Mouse (Mus musculus) neural tube, embryonic 14.5 days (tissue): ENCODE measurements at regions not wholly inside any gene's neighbourhood (a gene's known extent, or its start where the extent isn't known, plus 50 kb on each side); places are given as distances from the start of the nearest gene placed in this dataset.

Source experiments
- ATAC-seq: fragments of 200-750 bp; cut with Nextera tagmentation; 2 replicates; pipeline ENCODE4 v1.8.0; 2017; ENCODE audit warnings: low read depth, mild to moderate bottlenecking, moderate TSS enrichment, moderate library complexity
- H3K27ac ChIP-seq: fragments of 300-500 bp; sonication (generic); 2 replicates; pipeline ENCODE4 v1.5.1; 2014; ENCODE audit warnings: low read depth, mild to moderate bottlenecking, control low read depth, low read length, moderate library complexity, mixed read lengths
- H3K27me3 ChIP-seq: fragments of 300-500 bp; sonication (generic); 2 replicates; pipeline ENCODE4 v1.6.1; 2014; ENCODE audit warnings: low read length; ENCODE audit not compliant: control insufficient read depth, insufficient read depth
- H3K36me3 ChIP-seq: fragments of 300-500 bp; sonication (generic); 2 replicates; pipeline ENCODE4 v1.6.1; 2014; ENCODE audit warnings: low read length, mixed read lengths; ENCODE audit not compliant: control insufficient read depth, insufficient read depth
- H3K4me1 ChIP-seq: fragments of 300-500 bp; sonication (generic); 2 replicates; pipeline ENCODE4 v1.6.1; 2014; ENCODE audit warnings: low read length; ENCODE audit not compliant: control insufficient read depth, insufficient read depth
- H3K4me2 ChIP-seq: fragments of 300-500 bp; sonication (generic); 2 replicates; pipeline ENCODE4 v1.6.1; 2014; ENCODE audit warnings: mild to moderate bottlenecking, low read depth, low read length, control low read depth
- H3K4me3 ChIP-seq: fragments of 300-500 bp; sonication (generic); 2 replicates; pipeline ENCODE4 v1.5.1; 2014; ENCODE audit warnings: low read depth, low read length, control low read depth, mixed read lengths
- H3K9ac ChIP-seq: fragments of 300-500 bp; sonication (generic); replicated peaks from 2 replicates; pipeline ENCODE4 v1.6.1; 2014; ENCODE audit warnings: low read depth, mild to moderate bottlenecking, control low read depth, low read length, mixed read lengths
- H3K9me3 ChIP-seq: fragments of 300-500 bp; sonication (generic); 2 replicates; pipeline ENCODE4 v1.6.1; 2016; ENCODE audit warnings: low read length; ENCODE audit not compliant: control insufficient read depth
- WGBS: fragments of 180-500 bp; shearing (Covaris S2); extraction: QIAGEN DNeasy Blood & Tissue Kit; methylation state at CpG from one replicate; pipeline ENCODE4 v1.1.7; 2014; 5-methylcytosine and 5-hydroxymethylcytosine counted together

GRCm38 (mm10) chr8:43407332-43407731 is 100.6 kb upstream of the Zfp42 start:
- 20% methylated on average over 8 of the region's 8 CpGs for WGBS
- Histone ChIP-seq H3K27me3 (no peaks in the 10 kb centered on the region), H3K4me2 (no peak overlapping the region), H3K4me1 (no peaks in the 10 kb centered on the region), H3K36me3 (no peaks in the 10 kb centered on the region), H3K27ac (no peak overlapping the region), H3K4me3 (no peak overlapping the region), H3K9me3 (no peaks in the 10 kb centered on the region), H3K9ac (no peak overlapping the region)
- no peak for ATAC-seq

- no peaks in the 10 kb centered on the region for H3K4me1 ChIP-seq
- WGBS: 97% methylated on average over 2 of the region's 2 CpGs
These were observed 86.3 kb upstream of the Zfp42 start for GRCm38 (mm10) chr8:43393044-43393443.

GRCm38 (mm10) chr8:43390422-43391170 is 83.8 kb upstream of the Zfp42 start:
- H3K4me1 ChIP-seq: no peaks in the 10 kb centered on the region
- no peak overlapping the region for H3K27ac ChIP-seq
- no peaks in the 10 kb centered on the region for H3K36me3 ChIP-seq
- H3K9me3 ChIP-seq: no peaks in the 10 kb centered on the region
- peak; percentile 79 for ATAC-seq
- H3K4me3 ChIP-seq: no peak overlapping the region
- no peaks in the 10 kb centered on the region for H3K27me3 ChIP-seq
- H3K9ac ChIP-seq: no peak overlapping the region
- no peak overlapping the region for H3K4me2 ChIP-seq
- 54% methylated on average over 9 of the region's 9 CpGs for WGBS

More at GRCm38 (mm10) chr8:43393044-43393443, 86.3 kb upstream of the Zfp42 start:
- Histone ChIP-seq H3K36me3 (no peaks in the 10 kb centered on the region), H3K4me3 (no peak overlapping the region), H3K27me3 (no peaks in the 10 kb centered on the region), H3K9ac (no peak overlapping the region), H3K27ac (no peak overlapping the region), H3K4me2 (no peak overlapping the region), H3K9me3 (no peaks in the 10 kb centered on the region)
- no peak for ATAC-seq
